Mouse (Mus musculus) kidney, embryonic 14.5 days (tissue): ENCODE measurements around the gene Cyp2j13. TPM values are rescaled to one million over a fixed set of nuclear protein-coding genes. Genes with fewer than 3 reads are reported as not detected.
"Not testable (repeated sequence)": the region's sequence is repeated elsewhere in the genome, so short reads cannot be mapped to it uniquely, and the experiment has no call there.

Experiments
- ATAC-seq: fragments of 200-750 bp; cut with Nextera tagmentation; 2 replicates; pipeline ENCODE4 v1.8.0; 2017; ENCODE audit warnings: moderate number of reproducible peaks, mild to moderate bottlenecking, moderate TSS enrichment, moderate library complexity; ENCODE audit not compliant: low FRiP score, low TSS enrichment
- H3K27ac ChIP-seq: fragments of 300-500 bp; sonication (generic); 2 replicates; pipeline ENCODE4 v1.5.1; 2014; ENCODE audit warnings: low read depth, mild to moderate bottlenecking, low read length, moderate library complexity, mixed read lengths
- H3K27me3 ChIP-seq: fragments of 300-500 bp; sonication (generic); 2 replicates; pipeline ENCODE4 v1.6.1; 2014; ENCODE audit warnings: mild to moderate bottlenecking, low read length; ENCODE audit not compliant: control insufficient read depth, insufficient read depth
- H3K36me3 ChIP-seq: fragments of 300-500 bp; sonication (generic); 2 replicates; pipeline ENCODE4 v1.6.1; 2014; ENCODE audit warnings: low read length, mixed read lengths; ENCODE audit not compliant: control insufficient read depth, insufficient read depth
- H3K4me1 ChIP-seq: fragments of 300-500 bp; sonication (generic); 2 replicates; pipeline ENCODE4 v1.6.1; 2014; ENCODE audit warnings: low read length, mixed read lengths; ENCODE audit not compliant: control insufficient read depth, insufficient read depth
- H3K4me2 ChIP-seq: fragments of 300-500 bp; sonication (generic); replicated peaks from 2 replicates; pipeline ENCODE4 v1.6.1; 2014; ENCODE audit warnings: low read depth, mild to moderate bottlenecking, low read length
- H3K4me3 ChIP-seq: fragments of 300-500 bp; sonication (generic); 2 replicates; pipeline ENCODE4 v1.5.1; 2014; ENCODE audit warnings: mild to moderate bottlenecking, low read length
- H3K9ac ChIP-seq: fragments of 300-500 bp; sonication (generic); 2 replicates; pipeline ENCODE4 v1.6.1; 2014; ENCODE audit warnings: low read depth, mild to moderate bottlenecking, low read length, moderate library complexity
- H3K9me3 ChIP-seq: fragments of 300-500 bp; sonication (generic); 2 replicates; pipeline ENCODE4 v1.6.1; 2016; ENCODE audit warnings: low read length; ENCODE audit not compliant: control insufficient read depth
- WGBS: fragments of 180-500 bp; shearing (Covaris S2); extraction: QIAGEN DNeasy Blood & Tissue Kit; methylation state at CpG from one replicate; pipeline ENCODE4 v1.1.7; 2014; 5-methylcytosine and 5-hydroxymethylcytosine counted together
- polyA plus RNA-seq: library from polyadenylated mRNA; unstranded; fragments of >200 nt; fragmentation: Nextera tagmentation; extraction: Ambion mirVana; gene quantifications from 2 replicates; pipeline ENCODE4 v1.2.1, GENCODE M21; 2014

Cyp2j13 gene
- polyA plus RNA-seq, 1 experiment from 2014 or later: 1.1 TPM

DNA sequence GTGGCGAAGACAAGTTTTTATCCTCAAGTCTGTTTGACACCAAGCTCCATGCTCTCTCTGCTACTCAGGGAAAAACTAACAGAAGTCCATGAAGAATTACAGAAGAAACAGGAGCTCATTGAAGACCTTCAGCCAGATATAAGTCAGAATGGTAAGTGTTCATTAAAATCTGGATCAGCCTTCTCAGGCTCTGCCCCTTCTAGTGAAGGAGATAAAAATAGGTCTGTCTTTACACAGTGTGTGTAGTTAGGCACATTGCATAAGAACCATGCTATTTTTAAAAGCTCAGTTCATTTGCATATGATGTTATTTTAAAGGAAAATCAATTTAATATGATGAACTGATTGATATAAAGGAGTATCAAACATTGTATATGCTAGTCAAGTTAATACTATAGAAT, 60.5 kb downstream of the Cyp2j13 start:
- H3K4me1 ChIP-seq: no peaks in the 10 kb centered on the region
- 88% methylated on average over 1 of the region's 1 CpGs for WGBS
- H3K9ac ChIP-seq: no peak overlapping the region
- no peak overlapping the region for H3K4me3 ChIP-seq
- ATAC-seq: no peak
- no peak overlapping the region for H3K4me2 ChIP-seq
- no peak overlapping the region for H3K27ac ChIP-seq
- H3K9me3 ChIP-seq: no peaks in the 10 kb centered on the region
- H3K27me3 ChIP-seq: no peaks in the 10 kb centered on the region
- peaks cover 4% of the 10 kb centered on the region; the same call in 1 of the 2 replicates for H3K36me3 ChIP-seq

DNA sequence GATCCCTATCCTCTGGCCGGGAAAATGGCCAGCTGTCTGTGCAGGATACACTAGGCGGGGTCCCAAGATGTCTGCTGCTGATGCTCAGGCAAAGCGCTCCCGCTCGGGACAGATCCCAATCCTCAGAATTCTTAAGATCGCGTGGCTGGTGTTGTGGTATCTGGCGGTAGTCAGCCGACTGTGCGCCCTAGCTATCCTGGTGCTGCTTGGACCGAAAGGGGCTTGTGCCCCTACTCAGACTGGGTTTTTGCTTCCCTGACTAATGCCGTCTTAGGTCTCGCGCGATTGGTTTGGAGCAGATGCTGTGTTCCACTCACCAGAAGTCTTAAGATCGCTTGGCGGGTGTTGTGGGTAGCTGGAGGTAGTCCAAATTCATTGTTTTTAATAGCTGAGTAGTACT, 95.1 kb downstream of the Cyp2j13 start:
- not testable (repeated sequence) for H3K4me1 ChIP-seq, H3K9ac ChIP-seq, ATAC-seq, H3K27ac ChIP-seq, H3K4me3 ChIP-seq, H3K4me2 ChIP-seq, H3K9me3 ChIP-seq, H3K27me3 ChIP-seq, H3K36me3 ChIP-seq
- 93% methylated on average over 17 of the region's 17 CpGs for WGBS

Other genes with a start within 250 kb of the Cyp2j13 start
- 17.0 and 32.5 TPM in 2 replicates for gene Hook1, start 110.3 kb downstream of the Cyp2j13 start, polyA plus RNA-seq
- not detected in 2 replicates for gene Cyp2j12, start 63.6 kb upstream of the Cyp2j13 start, polyA plus RNA-seq
- gene Cyp2j7, start 159.1 kb upstream of the Cyp2j13 start, polyA plus RNA-seq: not detected in 2 replicates